Mouse (Mus musculus) spleen, adult 12 weeks (tissue): Measurements from ENCODE around the gene Ttc39a.
A peak's percentile ranks its signal among the peaks of the same experiment; 100 is the strongest.

Experiments
- DNase-seq: peaks from one replicate; pipeline ENCODE4 v3.0.0; 2022; ENCODE audit warnings: low spot score

Ttc39a gene

DNA sequence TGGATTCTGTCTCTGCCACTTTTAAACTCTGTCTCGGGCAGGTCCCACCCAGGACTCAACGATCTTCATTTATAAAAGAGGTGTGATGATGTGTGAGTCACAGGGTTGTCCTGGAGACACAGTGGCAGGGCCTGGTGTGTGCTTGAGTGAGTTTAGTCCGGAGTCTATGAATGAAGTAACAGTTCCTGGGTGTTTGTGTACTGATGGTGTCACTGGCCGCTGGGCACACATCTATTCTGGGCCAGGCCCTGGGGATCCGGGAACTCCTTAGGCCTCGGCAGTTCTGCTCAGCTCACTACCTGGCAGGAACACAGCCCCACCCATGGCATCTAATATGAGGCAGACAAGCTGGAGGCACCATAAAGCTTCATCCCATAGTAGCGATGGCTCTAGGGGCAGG is 15.2 kb downstream of the Ttc39a start:
- DNase-seq, result no peak

DNA sequence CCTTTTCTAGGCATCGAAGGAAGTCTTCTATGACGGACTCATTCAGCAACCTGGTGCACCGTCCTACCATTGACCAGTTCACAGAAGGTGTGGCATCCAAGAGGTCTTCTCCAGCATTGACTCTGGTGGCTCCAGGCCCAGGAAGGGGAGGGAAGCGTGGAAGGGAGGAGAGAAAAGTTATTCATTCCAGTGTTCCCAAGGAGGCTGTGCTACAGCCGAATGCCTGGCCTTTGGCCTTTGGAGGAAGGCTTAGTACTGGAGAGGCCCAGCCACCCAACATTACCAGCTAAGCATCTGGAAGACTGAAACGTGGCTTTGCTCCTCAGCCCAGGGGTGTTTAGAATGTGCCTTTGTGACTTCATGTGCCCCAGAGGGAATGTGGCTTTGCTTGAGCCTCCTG is 16.0 kb downstream of the Ttc39a start:
- DNase-seq, result no peak

DNA sequence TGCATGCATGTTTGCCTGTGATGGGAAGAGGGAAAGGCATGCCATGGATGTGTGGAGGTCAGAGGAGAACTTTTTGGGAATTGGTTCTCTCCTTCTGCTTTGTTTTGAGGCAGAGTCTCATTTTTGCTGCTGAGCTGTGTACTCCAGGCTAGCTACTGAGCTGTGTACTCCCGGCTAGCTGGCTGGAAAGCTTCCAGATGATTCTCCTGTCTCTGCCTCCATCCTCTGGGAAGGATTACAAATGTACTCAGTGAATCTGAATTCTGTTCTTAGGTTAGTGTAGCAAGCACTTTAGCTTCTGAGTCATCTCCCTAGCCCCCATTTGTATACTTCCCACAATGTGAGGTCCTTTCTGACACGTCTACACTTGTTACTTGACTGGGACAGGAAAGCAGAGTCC is 17.0 kb downstream of the Ttc39a start:
- DNase-seq, result no peak

DNA sequence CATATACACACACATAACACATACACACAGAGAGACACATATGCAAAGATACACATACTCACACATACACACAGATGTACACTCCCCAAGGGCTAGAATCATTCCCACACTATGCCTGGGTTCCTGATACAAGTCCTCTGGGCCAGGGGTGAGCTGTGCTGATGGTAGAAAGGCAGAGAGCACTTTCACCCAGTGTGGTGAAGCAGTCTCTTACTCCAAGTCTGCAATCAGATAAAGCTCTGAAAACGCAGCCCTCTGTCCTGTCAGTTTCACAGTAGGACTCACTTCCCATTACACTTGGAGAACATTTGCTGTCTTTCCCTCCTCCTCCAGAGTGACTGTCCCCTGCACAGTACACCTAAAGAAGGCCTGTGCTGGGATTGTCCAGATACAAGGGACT is 20.6 kb downstream of the Ttc39a start:
- DNase-seq, result no peak

DNA sequence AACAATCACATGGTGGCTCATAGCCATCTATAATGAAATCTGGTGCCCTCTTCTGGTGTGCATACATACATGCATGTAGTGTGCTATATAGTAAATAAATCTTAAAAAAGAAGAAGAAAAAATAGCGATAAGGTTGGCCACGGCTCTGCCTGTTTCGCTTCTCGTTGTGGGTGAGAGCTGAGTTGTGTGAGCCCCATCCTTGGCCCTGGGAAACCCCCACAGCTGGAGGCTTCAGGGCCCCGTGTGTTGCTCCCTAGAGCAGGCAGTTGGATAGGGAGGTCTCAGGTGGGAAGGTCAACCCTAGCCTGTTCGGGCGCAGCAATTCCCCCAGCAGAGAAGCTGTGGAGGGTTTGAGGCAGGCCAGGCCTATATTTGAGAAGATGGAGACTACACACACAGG is 23.8 kb downstream of the Ttc39a start:
- no peak for DNase-seq

DNA sequence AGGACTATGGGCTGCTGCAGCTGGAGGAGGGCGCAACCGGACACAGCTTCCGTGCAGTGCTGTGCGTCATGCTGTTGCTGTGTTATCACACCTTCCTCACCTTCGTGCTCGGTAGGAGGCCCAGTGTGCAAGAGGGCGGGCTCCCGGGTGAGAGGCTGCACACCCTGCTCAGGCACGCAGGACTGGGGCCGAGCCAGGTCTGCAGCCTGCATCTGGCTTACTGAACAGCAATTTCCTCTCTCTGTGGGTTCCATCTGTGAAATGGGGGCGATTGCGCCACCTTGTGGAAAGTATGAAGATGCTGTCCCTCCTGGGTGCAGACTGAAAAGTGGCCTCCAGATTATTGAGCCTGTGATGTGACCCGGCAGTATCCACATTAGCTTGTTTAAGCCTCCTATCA is 24.4 kb downstream of the Ttc39a start:
- DNase-seq, result peak; percentile 61

DNA sequence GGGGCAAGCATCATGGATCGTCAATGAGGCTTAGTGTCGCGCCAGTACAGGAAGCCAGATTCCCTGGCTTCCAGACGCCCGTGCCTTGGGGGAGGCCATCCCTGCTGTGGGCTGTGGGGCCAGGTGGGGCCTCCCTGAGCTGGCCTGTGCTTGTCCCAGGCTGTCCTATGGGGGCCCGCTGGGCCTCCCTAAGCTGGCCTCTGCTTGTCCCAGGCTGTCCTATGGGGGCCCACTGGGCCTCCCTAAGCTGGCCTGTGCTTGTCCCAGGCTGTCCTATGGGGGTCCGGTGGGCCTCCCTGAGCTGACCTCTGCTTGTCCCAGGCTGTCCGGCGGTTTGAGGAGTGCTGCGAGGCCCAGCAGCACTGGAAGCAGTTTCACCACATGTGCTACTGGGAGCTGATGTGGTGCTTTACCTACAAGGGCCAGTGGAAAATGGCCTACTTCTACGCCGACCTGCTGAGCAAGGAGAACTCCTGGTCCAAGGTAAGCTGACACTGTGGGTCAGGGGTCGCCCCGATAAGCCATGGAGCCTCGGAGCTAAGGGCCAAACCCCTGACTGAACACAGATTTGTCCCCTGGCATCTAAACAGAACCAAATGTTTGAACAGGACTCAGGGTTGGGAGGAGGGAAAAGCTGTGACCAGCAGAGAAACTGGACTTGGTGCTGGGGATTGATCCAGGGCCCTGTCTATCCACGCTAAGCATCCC is 26.4 kb downstream of the Ttc39a start:
- no peak for DNase-seq

DNA sequence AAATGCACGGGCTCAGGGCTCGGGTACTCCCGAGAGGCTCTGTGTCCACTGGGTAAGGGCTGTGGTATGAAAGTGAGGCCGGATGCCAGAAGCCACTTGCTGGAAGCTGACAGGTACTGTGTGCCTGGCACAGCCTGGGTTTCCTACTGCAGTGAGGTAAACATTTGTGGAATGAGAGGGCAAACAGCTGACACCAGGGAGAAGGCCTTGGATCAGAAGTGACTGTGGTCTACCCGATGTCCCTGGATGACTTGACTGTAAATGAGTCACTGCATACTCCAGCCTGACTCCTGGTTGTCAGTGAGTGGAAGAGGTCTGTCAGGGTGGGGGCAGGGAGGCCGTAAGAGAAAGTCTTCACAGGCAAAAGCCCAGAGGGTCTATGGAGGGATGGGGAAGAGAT is 27.2 kb downstream of the Ttc39a start:
- no peak for DNase-seq

DNA sequence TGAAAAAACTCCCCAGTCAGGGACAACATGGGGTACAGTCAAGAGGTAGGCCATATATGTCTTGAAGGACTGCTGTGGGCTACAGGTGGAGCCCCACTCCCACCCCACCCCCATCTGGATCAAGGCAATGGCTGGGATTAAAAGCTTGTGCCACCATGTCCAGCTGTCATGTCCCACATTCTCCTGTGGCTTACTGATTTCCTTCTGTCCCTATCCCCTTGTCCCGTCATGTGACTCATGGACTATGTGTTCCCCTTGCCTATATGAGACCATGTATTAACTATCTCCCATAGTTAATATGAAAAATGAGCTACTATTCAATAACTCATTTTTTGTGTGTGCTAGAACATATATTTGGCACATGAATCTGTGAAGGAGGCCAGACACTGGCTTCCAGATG is 27.8 kb downstream of the Ttc39a start:
- DNase-seq, result no peak

DNA sequence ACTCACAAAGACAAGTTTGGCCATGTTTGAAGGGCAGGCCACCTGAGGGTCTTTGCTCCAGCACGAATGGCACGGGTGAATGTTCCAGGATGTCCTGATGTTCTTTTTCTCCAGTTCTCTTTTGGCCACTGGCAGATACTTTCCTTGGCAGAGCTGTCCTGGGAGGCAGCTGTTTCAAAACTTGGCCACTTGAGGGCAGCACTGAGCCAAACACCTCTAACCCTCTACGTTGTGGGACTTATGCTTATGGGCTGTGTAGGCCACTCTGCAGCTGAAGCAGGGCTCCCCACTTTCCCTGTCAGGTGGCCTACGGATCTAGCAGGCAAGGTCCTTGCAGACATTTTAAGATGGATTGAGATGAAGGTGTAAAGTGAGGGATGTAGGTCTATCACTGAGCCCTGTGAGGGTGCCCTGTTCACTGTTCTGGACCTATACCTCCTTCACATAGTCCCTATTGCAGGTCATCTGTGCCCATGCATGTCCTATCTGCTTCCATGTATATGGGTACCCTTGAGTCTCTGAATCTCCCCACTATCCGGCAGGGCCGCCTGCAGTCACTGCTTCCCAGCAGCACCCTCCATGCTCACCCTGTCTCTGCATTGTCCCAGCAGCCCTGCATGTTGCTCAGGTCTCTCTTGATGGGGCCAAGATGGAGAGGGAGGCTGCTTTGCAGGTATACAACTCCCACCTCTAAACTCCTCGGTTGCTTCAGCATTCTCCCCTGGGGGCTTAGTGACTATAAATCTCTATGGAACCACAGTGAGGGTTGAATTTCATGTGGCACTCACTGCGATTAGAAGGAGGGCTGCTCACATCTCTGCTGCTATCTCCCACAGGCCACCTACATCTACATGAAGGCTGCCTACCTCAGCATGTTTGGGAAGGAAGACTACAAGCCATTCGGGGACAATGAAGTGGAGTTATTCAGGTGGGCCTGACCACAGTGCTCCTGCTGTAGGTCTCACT is 31.8 kb downstream of the Ttc39a start:
- DNase-seq, result peak; percentile 73

DNA sequence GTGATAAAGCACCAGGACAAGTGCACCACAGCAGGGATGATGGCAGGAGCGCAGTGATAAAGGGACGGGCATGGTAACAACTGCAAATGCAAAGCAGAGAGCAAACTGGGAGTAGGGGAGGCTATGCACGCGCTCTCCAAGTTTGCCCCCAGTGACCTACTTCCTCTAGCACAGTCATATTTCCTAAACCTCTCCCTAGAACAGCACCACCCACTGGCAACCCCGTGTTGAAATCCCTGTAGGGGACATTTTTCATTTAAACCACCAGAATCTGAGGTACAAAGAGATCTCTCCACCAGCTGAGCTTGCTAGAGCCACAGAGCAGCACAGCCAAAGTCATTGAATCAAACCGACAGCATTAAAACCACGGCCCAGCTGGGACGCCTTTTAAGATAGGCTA is 32.7 kb downstream of the Ttc39a start:
- no peak for DNase-seq

DNA sequence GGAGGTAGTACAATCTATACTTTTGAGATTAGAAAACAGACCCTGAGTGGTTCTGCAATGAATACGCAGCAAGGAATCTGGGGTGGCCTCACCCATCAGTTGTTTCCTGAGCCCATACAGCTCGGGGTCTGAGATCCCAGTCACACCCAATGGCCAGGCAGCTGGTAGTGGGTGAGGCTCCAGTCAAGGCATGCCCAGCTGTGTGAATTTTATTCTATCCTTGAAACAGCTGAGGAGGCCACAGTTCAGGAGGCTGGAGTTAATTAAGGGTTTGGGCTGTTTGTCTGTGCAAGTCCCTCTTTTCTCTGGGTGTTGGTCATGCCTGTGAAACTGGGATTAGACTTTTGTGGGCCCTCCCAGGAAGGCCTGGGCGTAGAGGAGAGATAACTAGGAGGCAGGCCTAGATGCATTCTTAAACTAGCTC is 33.4 kb downstream of the Ttc39a start:
- DNase-seq, result peak; percentile 66

DNA sequence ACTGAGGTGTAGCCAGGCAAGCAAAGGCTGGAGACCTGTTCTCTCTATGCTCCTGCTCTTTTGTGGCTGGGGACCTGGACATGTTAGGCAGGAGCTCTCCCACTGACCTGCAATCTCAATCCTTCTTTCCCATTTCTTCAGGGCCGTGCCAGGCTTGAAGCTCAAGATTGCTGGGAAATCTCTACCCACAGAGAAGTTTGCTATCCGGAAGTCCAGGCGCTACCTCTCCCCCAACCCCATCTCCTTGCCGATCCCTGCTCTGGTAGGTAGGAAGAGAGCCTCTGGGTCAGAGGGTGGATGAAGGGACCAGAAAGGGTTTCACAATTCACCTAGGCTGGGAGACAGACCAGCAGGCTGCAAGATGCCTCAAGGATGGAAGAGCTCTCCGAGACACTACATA is 34.0 kb downstream of the Ttc39a start:
- DNase-seq, result no peak

DNA sequence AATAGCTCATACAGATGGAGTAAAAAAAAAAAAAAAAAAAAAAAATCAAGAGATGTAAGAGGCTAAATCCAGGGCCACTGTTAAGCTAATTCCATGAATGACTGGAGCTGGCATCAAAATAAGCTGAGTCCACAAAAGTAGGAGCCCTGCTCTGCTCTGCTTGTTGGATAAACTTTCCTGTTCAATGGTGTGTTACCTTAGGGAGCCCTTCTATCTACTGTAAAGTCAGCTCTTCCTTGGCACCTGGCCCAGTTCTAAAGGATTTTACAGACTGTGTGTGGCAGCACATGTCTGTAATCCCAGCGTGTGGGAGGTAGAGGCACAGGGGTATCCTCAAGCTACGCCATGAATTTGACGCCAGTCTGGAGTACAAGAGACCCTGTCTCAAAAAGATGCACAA is 34.6 kb downstream of the Ttc39a start:
- no peak for DNase-seq

DNA sequence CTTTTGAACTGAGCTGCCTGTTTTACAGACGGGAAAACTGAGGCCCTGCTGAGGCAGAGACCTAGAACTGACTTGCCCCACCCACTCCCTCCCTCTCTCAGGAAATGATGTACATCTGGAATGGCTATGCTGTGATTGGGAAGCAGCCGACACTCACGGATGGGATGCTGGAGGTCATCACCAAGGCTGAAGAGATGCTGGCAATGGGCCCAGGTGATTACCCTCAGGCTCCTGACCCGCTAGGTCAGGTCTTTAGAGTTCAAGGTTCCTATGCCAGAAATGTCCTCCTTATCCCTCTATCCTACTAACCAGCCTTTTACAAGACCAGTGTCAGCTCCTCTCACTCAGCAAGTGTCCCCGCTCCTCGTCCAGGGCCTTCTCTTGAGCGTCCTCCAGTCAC is 35.7 kb downstream of the Ttc39a start:
- DNase-seq, result no peak

DNA sequence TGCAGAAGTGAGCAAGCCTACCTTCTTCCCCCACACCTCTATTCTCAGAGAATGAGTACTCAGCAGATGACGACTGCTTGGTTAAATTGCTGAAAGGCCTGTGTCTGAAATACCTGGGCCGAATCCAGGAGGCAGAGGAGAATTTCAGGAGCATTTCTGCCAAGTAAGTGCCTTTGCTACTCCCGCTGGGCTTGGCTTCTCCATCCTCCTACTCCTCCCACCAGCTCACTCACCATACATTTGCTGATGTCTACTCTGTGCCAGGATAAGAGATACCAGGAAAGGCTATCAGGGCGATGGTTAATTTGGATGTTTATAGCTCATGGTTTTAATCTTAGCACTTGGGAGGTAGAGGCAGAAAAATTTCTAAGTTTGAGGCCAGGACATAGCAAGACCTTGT is 36.2 kb downstream of the Ttc39a start:
- no peak for DNase-seq

DNA sequence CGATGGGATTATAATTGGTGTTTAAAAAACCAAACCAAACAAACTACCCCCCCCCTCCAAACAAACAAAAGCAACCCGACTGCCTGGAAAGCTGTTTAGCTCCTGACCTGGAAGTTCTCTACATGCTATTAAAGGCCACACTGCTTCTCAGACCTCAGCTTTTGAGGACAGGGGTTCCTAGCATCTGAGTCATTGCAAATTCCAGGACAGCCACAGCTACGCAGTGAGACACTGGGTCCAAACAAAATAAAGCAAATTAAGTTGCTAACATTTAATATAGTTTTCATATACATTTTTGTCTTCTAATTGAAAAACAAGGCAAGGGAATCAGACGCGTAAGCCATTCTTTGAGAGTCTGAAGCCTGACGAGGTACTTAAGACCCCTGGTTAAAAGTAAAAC is 38.0 kb downstream of the Ttc39a start:
- no peak for DNase-seq

DNA sequence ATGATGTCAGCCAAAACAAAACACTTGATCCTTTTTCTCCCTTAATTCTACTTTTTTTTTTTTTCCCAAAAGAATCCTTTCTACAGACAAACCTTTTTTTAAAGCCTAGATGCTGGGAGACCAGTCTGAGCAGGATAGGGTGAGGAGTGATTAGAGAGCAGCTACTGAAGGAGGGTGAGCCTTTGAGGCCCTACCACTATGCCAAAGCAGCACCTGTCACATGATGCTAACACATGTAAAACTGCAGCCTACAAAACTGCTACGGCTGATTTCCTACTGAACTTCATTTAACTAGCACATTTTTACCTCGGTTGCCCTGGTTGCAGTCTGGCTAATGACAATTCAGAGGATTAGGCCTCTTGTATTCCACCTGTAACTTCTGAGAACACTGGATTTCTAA is 38.5 kb downstream of the Ttc39a start:
- no peak for DNase-seq

DNA sequence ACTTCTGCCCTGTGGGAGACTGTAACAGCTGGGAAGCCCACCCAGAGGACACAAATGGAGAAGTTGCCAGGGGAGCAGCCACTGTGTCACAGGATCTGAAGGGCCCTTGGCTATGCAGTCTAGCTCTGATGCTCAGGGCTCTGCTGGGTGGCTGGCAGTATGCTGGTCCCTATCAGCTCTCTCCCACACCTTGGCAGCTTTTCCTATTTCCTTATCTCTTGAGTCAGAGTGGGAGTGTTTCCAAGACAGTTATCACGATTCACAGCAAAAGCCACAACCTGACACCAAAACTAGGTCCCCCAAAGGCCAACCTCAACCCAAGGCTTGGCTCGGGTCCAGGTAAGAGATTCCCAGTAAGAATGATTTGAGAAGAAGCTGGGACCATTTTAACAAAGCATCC is 39.0 kb downstream of the Ttc39a start:
- DNase-seq, result peak; percentile 72

DNA sequence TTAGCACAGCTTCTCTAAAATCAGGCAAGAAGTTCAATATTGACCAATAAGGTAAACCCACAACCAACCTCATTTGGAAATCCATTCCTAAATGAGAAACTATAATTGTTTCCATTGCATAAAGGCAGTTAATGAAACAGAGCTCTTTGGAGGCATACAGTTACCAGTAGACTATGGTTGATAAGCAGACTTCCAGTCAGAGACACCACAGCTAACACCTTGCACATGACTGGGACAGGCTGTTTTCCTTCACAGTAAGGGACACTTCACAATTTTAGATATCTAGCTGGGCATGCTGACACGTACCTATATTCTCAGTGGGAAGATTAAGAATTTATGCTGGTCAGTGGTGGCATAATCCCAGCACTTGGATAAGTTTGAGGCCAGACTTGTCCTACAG is 39.5 kb downstream of the Ttc39a start:
- DNase-seq, result no peak

DNA sequence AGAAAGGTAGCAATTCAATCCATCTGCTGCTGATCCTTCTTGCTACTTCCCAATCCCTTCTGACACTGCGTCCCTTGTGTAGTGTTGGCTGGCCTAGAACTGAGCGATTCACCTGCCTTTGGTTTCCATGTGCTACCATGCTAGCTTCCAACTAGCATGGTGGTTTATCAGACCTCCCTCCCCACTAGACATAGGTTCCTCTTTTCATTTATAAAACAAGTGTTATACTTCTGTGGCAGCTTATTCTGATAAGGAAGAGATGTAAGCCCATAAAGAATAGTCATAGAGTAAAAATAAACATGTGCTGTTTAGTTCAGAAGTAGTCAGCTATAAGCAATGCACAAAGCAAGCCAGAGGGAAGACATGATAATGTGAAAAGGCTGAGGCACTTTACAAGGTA is 42.1 kb downstream of the Ttc39a start:
- no peak for DNase-seq

DNA sequence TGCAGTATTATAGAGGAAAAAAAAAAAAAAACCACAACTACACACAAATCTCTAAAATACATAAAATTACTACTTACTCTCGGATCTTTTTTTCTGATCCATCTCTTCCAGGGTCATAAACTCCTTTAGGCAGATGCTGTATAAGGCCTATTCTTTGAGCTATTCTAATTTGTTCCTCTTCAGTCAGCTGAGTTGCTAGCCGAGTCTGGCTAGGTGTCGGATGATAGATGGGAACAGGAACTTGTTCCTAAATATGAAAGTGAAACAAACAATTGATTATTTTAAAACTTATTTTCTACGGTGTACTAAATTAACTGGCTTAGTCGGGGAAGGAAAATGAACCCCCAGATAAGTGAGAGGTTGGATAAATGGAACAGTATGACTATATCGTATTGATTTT is 50.4 kb downstream of the Ttc39a start:
- no peak for DNase-seq

DNA sequence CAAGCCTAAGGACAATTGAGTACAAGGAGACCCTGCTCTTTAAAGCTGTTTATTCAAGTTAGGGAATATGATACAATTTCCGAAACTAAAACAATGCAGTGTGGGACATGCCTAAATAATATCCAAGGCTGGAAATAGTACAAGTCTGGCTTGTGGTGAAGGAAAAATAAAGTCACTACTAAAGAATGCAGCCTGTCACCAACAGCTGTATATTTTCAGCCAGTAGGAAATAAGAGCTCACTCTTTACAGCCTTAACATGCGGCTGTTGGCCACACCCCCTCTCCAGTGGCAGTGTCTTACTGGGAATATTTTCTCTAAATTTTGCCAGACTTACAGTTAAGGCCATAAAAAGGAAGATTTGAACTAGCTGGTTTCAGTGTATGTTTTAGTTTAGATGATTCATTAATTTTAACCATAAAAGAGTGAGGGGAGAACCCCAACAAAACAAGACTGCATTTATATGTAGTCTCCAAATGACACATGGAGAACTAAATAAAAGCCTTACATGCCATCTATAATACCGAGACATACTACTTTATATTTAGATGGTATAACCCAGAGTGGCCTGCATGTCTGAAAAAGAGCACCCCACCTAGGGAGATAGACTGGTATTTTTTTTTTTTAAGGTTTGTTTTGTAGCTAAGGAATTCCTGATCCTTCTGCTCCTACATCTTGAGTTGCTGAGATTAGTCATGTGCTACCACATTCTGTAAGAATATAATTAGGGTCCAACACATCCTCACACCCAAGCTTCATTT is 54.2 kb downstream of the Ttc39a start:
- no peak for DNase-seq
